Mouse (Mus musculus): ENCODE results near the gene Grin2b.

- TF ChIP-seq E2F4 (IDR thresholded peaks at IDR 0.05; ENCODE audit: insufficient replicate concordance, low read depth, low read length) (no peak), CTCF (conservative IDR thresholded peaks at IDR 0.05 in 1 of 2, IDR thresholded peaks at IDR 0.05 in 1 of 2; ENCODE audit: low read depth in 2 of 2, low read length in 2 of 2) (no peak), CHD2 (IDR thresholded peaks at IDR 0.05; ENCODE audit: low read length) (no peak), SMC3 (IDR thresholded peaks at IDR 0.05; ENCODE audit: low read depth, low read length) (no peak), MAX (IDR thresholded peaks at IDR 0.05; ENCODE audit: low read length) (no peak), EP300 (IDR thresholded peaks at IDR 0.05; ENCODE audit: low read length) (no peak), ETS1 (conservative IDR thresholded peaks at IDR 0.05; ENCODE audit: low read depth, low read length) (no peak), USF1 (IDR thresholded peaks at IDR 0.05; ENCODE audit: low read depth, low read length) (no peak), UBTF (IDR thresholded peaks at IDR 0.05; ENCODE audit: low read depth, low read length) (no peak), POLR2A (IDR thresholded peaks at IDR 0.05; ENCODE audit: low read depth, low read length) (no peak), TBP (conservative IDR thresholded peaks at IDR 0.05; ENCODE audit: low read depth, low read length) (no peak)
These were observed 459.1 kb downstream of the Grin2b start for GRCm38 (mm10) chr6:135714236-135714635.
